Mouse (Mus musculus): ENCODE data around the gene Dusp12.

The Dusp12 gene

GRCm38 (mm10) chr1:170884978-170885561 lies at the start of gene Dusp12, which contains the start of gene Gm26620:
Gene Dusp12, minus strand, starts transcription at chr1:170885540.
Gene Gm26620, plus strand, starts transcription at chr1:170885065.
- in situ Hi-C loops (cut with MboI, MseI) = loop anchor here in 1 of 2 experiments (25.0 kb wide), 1 partner anchor 377 kb away; the partner anchor contains the start of genes Adamts4, B4galt3 and Ndufs2

DNA sequence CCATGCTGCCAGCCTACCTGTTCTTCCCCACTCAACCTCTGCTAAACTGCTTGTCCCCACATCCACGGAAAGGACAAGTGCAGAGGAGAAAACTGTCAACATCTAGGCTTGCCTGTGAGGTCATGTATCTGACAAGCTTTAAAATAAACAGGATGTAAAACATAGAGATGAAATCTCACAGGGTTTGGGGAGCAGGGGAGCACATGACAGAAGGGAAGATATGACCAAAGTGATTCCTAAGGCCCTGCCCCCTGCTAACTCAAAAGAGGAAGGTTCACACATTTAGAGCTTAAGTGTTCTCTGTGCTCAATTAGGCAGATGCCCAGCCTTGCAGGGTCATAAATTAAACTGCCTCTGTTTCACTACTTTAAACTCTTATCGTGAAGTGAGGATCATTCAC lies 49.0 kb upstream of the Dusp12 start:
- in situ Hi-C loops (cut with MboI, MseI) = no loop called here

DNA sequence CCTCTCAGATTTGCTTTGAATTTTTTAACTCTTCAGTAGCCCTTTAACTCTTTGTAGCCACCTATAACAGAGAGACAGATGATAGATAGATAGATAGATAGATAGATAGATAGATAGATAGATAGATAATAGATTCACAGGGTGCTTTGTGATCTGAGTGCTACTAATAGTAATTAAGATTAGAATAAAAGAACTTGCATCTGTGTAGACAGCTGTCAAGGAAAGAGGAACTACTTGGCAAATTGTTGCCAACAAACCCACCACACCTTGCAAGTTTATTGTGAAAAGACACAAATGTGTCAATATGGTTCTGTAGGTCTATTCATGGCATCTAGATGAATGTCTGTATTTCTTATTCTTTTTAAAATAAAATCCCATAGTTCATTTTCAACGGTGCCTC lies 48.6 kb upstream of the Dusp12 start:
- in situ Hi-C loops (cut with MboI, MseI) = no loop called here

- in situ Hi-C loops (cut with MboI, MseI) = no loop called here
Observed at GRCm38 (mm10) chr1:170933386-170933920, 48.1 kb upstream of the Dusp12 start.

- in situ Hi-C loops (cut with MboI, MseI) = no loop called here
Observed at GRCm38 (mm10) chr1:170932043-170932442, 46.7 kb upstream of the Dusp12 start.

- in situ Hi-C loops (cut with MboI, MseI) = no loop called here
Observed at GRCm38 (mm10) chr1:170929245-170929644, 43.9 kb upstream of the Dusp12 start.

DNA sequence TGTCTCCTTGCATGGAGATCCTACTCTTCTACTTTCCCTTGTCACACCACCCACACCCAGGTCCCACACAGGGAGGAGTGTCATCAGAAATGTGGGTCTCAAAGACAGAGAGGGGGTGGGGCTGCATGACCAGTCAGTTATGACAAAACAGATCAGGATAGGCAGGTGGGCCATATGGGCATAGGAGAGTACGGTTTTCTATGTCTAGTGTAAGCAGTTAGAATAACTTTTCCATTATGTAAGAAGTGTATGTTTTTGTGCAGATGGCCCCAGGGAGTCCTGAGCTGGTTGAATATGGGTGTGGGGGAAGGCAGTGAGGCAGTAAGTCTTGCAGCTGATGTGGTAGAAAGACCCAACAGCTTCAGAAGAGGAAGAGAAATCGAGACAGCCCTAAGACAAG lies 43.1 kb upstream of the Dusp12 start:
- in situ Hi-C loops (cut with MboI, MseI) = no loop called here

DNA sequence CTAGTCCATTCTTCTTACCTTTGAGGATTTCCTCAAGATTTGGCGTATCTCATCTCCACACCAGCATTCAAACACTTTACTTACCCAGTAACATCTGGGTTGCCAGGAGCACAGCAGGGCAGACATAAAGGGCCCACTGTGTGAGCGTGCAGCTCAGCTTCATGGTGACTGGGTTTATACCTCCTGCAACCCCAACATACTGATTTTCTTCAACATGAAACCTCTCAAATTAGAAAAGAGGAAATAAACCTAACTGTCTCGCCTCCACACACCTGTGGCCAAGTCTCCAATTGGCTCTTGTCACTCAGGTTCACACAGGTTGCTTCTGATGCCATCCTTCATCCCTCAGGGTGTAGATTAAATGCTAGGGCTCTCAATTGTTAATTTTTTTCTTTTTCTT lies 42.0 kb upstream of the Dusp12 start, which contains the start of gene Fcrla:
TSS of gene Fcrla (minus strand) at position 206 of the 400 bp plus-strand sequence.
- in situ Hi-C loops (cut with MboI, MseI) = no loop called here

GRCm38 (mm10) chr1:170926941-170927340 lies 41.6 kb upstream of the Dusp12 start:
- in situ Hi-C loops (cut with MboI, MseI) = no loop called here

- in situ Hi-C loops (cut with MboI, MseI) = no loop called here
Observed at GRCm38 (mm10) chr1:170924485-170924884, 39.1 kb upstream of the Dusp12 start.

DNA sequence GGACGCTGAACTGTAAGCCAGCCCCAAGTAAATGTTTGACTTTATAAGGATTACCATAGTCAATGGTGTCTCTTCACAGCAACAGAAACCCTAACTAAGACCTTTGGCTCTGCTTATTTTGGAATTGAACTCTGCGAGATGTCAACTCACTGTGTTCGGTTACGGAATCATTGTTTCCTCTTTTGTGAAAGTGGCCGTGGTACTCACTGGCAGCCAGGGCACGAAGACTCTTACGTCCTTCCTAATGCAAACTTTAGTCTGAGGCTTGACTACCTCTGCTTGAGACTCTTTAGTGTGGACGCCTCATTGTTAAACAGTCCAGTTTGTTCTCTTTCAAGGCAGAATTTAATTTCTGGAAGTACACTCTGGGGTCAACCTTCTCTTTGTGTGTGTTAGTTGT lies 34.0 kb upstream of the Dusp12 start:
- in situ Hi-C loops (cut with MboI, MseI) = no loop called here

- in situ Hi-C loops (cut with MboI, MseI) = no loop called here
Observed at GRCm38 (mm10) chr1:170915657-170916056, 30.3 kb upstream of the Dusp12 start.

GRCm38 (mm10) chr1:170912891-170913615 lies 27.7 kb upstream of the Dusp12 start, which contains the start of gene Fcrlb:
Gene Fcrlb, minus strand, starts transcription at chr1:170912941.
- in situ Hi-C loops (cut with MboI, MseI) = no loop called here

DNA sequence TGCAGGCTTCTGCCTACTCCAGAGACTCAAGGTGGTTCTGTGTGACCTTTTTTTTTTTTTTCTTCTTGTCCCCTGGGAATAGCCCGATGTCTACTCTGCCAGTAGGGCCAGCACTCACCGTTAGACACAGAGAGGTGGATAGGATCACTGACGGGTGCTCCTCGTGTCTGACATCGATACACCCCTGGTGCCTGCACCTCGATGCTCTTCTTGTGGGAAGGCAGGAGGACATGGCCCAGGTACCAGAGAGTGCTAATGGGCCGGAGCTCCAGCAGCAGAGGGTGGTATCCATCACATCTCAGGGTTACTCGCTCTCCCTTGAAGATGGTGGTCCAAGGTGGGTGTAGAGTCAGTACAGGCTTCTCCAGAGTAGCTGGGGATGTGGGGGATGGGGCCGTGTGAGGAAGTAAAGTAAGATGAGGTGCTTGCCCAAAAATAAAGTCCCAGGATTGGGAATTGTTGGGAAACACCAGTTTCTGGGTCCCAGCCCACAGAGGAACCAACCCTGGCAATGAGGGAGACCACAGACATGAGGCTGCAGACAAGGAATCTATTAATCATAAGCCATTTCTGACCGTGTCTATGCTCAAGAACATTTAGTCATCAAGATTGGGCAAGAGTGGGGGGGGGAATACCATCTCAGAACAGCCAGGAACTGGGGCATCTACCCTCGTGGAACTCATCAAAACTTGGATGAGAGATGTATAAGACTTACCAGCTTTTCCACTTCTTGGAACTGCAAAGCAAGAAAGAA lies 26.7 kb upstream of the Dusp12 start:
- in situ Hi-C loops (cut with MboI, MseI) = no loop called here

- in situ Hi-C loops (cut with MboI, MseI) = no loop called here
Observed at GRCm38 (mm10) chr1:170908341-170908740, 23.0 kb upstream of the Dusp12 start.

DNA sequence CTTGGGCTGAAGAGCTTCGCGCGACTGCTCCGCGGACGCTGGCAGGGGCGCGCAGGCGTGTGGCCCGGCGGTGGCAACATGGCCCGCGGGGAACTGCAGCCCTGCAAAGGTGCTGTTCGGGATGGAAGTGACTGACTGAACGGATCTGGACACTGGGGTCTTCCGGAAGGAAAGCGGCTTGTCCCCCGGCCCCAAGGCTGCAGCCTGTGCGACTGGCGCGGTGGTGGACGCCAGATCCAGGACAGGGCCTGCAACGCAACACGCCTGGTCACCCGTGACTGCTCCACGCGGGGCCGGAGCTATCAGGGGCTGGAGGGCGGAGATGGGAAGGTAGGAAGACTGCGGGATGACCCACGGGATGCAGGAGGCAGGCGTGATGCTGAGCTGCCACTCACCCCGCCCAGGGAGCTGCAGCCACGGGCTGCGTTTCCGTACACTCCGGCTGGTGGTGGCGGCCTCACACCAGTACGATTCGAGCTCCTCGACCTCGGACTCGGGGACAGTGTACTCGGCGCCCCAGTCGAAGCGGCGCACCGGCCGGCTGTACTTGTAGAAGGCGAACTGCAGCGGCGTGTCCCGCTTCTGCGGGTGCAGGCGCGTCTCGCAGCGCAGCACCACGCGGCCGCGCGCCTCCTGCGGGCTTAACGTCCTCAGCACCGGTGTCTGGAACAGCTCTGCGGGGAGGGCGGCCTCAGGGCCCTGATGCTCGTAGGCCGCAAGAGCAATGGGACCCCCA lies 22.3 kb upstream of the Dusp12 start:
- in situ Hi-C loops (cut with MboI, MseI) = no loop called here

DNA sequence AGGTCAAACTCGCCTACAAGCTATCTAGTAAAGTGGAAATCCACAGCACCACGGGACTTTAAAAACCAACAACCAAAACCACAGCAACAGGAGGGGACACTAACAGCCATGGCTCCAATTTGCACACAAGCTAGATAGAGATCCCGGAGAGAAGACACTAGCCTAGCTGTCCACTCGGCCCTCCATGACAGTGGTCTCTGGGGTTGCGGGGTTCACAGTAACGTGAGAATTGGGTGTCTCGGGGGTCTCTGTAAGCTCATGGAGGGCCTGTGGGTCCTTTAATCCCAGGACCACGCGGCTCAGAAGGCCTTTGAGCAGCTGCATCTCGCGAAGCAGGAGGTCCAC lies 21.7 kb upstream of the Dusp12 start:
- in situ Hi-C loops (cut with MboI, MseI) = no loop called here

GRCm38 (mm10) chr1:170903485-170903884 lies 18.1 kb upstream of the Dusp12 start:
- in situ Hi-C loops (cut with MboI, MseI) = loop anchor here (5.0 kb wide), 2 partner anchors 94 to 174 kb away; no protein-coding TSS in a partner anchor

DNA sequence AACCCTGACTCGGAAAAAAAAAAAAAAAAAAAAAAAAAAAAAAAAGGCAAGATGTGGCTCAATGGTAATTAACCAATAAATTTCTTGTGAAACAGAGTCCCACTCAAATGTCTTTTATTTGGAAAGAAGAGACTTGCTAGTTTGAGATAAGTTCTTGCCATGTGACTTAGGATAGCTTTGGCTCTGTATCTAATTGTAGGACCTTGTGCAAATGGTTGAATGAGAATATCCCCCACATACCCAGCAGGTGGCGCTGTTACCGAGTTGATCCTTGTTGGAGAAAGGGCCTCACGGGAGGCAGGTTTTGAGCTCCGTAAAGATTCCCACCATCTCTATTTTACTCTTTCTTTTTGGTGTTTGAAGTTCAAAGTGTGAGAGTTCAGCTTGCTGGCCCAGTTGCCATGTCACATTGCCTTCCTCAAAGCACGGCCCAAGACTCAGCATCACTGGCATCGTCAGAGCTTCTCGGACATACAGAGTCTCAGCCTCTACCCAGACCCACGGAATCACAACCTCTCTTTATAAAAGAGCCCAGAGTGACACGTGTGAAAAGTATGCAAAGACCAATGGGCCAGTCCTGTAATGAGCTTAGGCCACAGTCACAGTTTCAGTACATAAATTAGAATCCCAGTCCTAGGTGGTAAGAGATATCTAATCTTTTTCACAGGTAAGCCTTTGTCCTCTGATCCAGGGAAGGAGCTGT lies 16.3 kb upstream of the Dusp12 start:
- in situ Hi-C loops (cut with MboI, MseI) = loop anchor here (5.0 kb wide), 2 partner anchors 96 to 176 kb away; no protein-coding TSS in a partner anchor

DNA sequence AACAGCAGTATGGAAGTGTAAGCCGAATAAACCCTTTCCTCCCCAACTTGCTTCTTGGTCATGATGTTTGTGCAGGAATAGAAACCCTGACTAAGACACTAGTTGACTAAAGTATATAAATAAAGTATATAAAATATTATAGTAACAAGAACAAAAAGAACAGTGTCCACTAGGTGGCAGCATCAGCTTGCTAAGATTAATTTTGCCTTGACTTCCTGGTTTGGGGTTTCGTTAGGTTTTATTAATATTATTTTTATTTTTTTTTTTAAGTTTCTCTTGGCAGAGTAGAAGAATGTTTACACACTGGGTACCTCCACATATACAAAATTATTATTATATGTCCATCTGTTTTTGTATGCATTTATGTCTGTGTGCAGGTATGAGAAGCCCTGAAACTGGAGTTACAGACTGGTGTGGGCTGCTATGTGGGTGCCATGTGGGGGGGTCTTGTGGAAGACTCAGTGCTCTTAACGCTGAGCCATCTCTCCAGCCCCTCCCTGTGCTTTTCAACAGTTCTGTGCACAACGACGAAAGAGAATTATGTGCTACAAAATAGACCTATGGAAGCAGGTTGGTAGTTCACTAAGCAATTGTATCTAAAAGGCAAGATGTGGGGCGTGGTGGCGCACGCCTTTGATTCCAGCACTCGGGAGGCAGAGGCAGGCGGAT lies 15.6 kb upstream of the Dusp12 start:
- in situ Hi-C loops (cut with MboI, MseI) = loop anchor here (5.0 kb wide), 2 partner anchors 96 to 176 kb away; no protein-coding TSS in a partner anchor
